Mouse (Mus musculus) stomach, embryonic 16.5 days (tissue): ENCODE results near the gene Itsn2. TPM values are rescaled to one million over a fixed set of nuclear protein-coding genes. Genes with fewer than 3 reads are reported as not detected.
"Not testable (repeated sequence)": the region's sequence is repeated elsewhere in the genome, so short reads cannot be mapped to it uniquely, and the experiment has no call there.

Experiments
- ATAC-seq: fragments of 200-750 bp; cut with Nextera tagmentation; 2 replicates; pipeline ENCODE4 v1.8.0; 2017; ENCODE audit warnings: moderate number of reproducible peaks, moderate TSS enrichment; ENCODE audit not compliant: insufficient read depth, low FRiP score
- H3K27ac ChIP-seq: fragments of 300-500 bp; sonication (generic); 2 replicates; pipeline ENCODE4 v1.5.1; 2014; ENCODE audit warnings: low read length
- H3K27me3 ChIP-seq: fragments of 300-500 bp; sonication (generic); 2 replicates; pipeline ENCODE4 v1.6.1; 2014; ENCODE audit warnings: low read length, control low read depth, mixed read lengths; ENCODE audit not compliant: control insufficient read depth, insufficient read depth
- H3K36me3 ChIP-seq: fragments of 300-500 bp; sonication (generic); 2 replicates; pipeline ENCODE4 v1.6.1; 2014; ENCODE audit warnings: low read length; ENCODE audit not compliant: control insufficient read depth, insufficient read depth
- H3K4me1 ChIP-seq: fragments of 300-500 bp; sonication (generic); 2 replicates; pipeline ENCODE4 v1.6.1; 2014; ENCODE audit warnings: low read length, control low read depth, mixed read lengths; ENCODE audit not compliant: control insufficient read depth, insufficient read depth
- H3K4me2 ChIP-seq: fragments of 300-500 bp; sonication (generic); 2 replicates; pipeline ENCODE4 v1.6.1; 2014; ENCODE audit warnings: low read depth, low read length, mixed read lengths
- H3K4me3 ChIP-seq: fragments of 300-500 bp; sonication (generic); replicated peaks from 2 replicates; pipeline ENCODE4 v1.5.1; 2014; ENCODE audit warnings: mild to moderate bottlenecking, low read length
- H3K9ac ChIP-seq: fragments of 300-500 bp; sonication (generic); 2 replicates; pipeline ENCODE4 v1.6.1; 2014; ENCODE audit warnings: low read length
- H3K9me3 ChIP-seq: fragments of 300-500 bp; sonication (generic); replicated peaks from 2 replicates; pipeline ENCODE4 v1.6.1; 2016; ENCODE audit warnings: low read length, control low read depth; ENCODE audit not compliant: control insufficient read depth
- WGBS: fragments of 180-500 bp; shearing (Covaris S2); extraction: QIAGEN DNeasy Blood & Tissue Kit; methylation state at CpG from one replicate; pipeline ENCODE4 v1.1.7; 2014; 5-methylcytosine and 5-hydroxymethylcytosine counted together
- polyA plus RNA-seq: library from polyadenylated mRNA; unstranded; fragments of >200 nt; fragmentation: Nextera tagmentation; extraction: Ambion mirVana; gene quantifications from 2 replicates; pipeline ENCODE4 v1.2.1, GENCODE M21; 2015

Gene Itsn2
- polyA plus RNA-seq, 1 experiment from 2014 or later, result 33.3 TPM

GRCm38 (mm10) chr12:4689341-4689740, 96.9 kb downstream of the Itsn2 start:
- no peak overlapping the region for H3K9ac ChIP-seq
- WGBS, result 92% methylated on average over 14 of the region's 14 CpGs
- no peak for ATAC-seq
- no peaks in the 10 kb centered on the region for H3K4me1 ChIP-seq
- no peak overlapping the region for H3K4me3 ChIP-seq
- 0 out of 2 replicates have a peak, but pooled peaks cover 6% of the 10 kb centered on the region for H3K36me3 ChIP-seq
- no peaks in the 10 kb centered on the region for H3K9me3 ChIP-seq
- H3K27me3 ChIP-seq, result no peaks in the 10 kb centered on the region
- H3K4me2 ChIP-seq, result no peak overlapping the region
- no peak overlapping the region for H3K27ac ChIP-seq

GRCm38 (mm10) chr12:4691193-4691592, 98.8 kb downstream of the Itsn2 start:
- Histone ChIP-seq H3K9ac (no peak overlapping the region), H3K9me3 (no peaks in the 10 kb centered on the region), H3K4me2 (no peak overlapping the region), H3K4me1 (no peaks in the 10 kb centered on the region), H3K27ac (no peak overlapping the region), H3K4me3 (no peak overlapping the region), H3K36me3 (0 out of 2 replicates have a peak, but pooled peaks cover 6% of the 10 kb centered on the region), H3K27me3 (no peaks in the 10 kb centered on the region)
- 84% methylated on average over 3 of the region's 3 CpGs for WGBS
- ATAC-seq, result no peak

GRCm38 (mm10) chr12:4694534-4694933, 102.1 kb downstream of the Itsn2 start:
- H3K9me3 ChIP-seq, result no peaks in the 10 kb centered on the region
- H3K4me1 ChIP-seq, result no peaks in the 10 kb centered on the region
- H3K36me3 ChIP-seq, result no peaks in the 10 kb centered on the region; the same call in 1 of the 2 replicates
- 96% methylated on average over 1 of the region's 1 CpGs for WGBS
- H3K27ac ChIP-seq, result no peak overlapping the region
- ATAC-seq, result no peak
- H3K4me3 ChIP-seq, result no peak overlapping the region
- H3K27me3 ChIP-seq, result no peaks in the 10 kb centered on the region
- H3K9ac ChIP-seq, result no peak overlapping the region
- no peak overlapping the region for H3K4me2 ChIP-seq

- H3K4me2 ChIP-seq, H3K4me3 ChIP-seq, H3K9me3 ChIP-seq, H3K4me1 ChIP-seq, ATAC-seq, H3K27me3 ChIP-seq, H3K27ac ChIP-seq, H3K9ac ChIP-seq: not testable (repeated sequence)
- peaks cover 24% of the 10 kb centered on the region; the same call in 1 of the 2 replicates for H3K36me3 ChIP-seq
- WGBS, result 30% methylated on average over 6 of the region's 6 CpGs
These were observed 113.2 kb downstream of the Itsn2 start for GRCm38 (mm10) chr12:4705626-4706025.

GRCm38 (mm10) chr12:4706175-4706574, 113.7 kb downstream of the Itsn2 start:
- peaks cover 19% of the 10 kb centered on the region; the same call in 1 of the 2 replicates for H3K36me3 ChIP-seq
- no peaks in the 10 kb centered on the region for H3K4me1 ChIP-seq
- no peak overlapping the region for H3K9ac ChIP-seq
- no peak for ATAC-seq
- no peak overlapping the region for H3K4me2 ChIP-seq
- no peaks in the 10 kb centered on the region for H3K27me3 ChIP-seq
- no peak overlapping the region for H3K4me3 ChIP-seq
- WGBS, result 93% methylated on average over 5 of the region's 5 CpGs
- no peaks in the 10 kb centered on the region for H3K9me3 ChIP-seq
- H3K27ac ChIP-seq, result no peak overlapping the region

- Histone ChIP-seq H3K27me3 (no peaks in the 10 kb centered on the region), H3K27ac (no peak overlapping the region), H3K9me3 (no peaks in the 10 kb centered on the region), H3K9ac (no peak overlapping the region), H3K4me3 (no peak overlapping the region), H3K4me2 (no peak overlapping the region), H3K4me1 (no peaks in the 10 kb centered on the region), H3K36me3 (peaks cover 15% of the 10 kb centered on the region; the same call in 1 of the 2 replicates)
- WGBS, result 83% methylated on average over 10 of the region's 10 CpGs
- ATAC-seq, result 0 out of 2 replicates have a peak, but pooled peaks have one; percentile 25
These were observed 114.5 kb downstream of the Itsn2 start for GRCm38 (mm10) chr12:4706901-4707300.

GRCm38 (mm10) chr12:4707488-4708017, 115.1 kb downstream of the Itsn2 start:
- Histone ChIP-seq H3K36me3 (peaks cover 21% of the 10 kb centered on the region; the same call in 1 of the 2 replicates), H3K4me3 (no peak overlapping the region), H3K4me1 (no peaks in the 10 kb centered on the region), H3K27ac (no peak overlapping the region), H3K9me3 (no peaks in the 10 kb centered on the region), H3K9ac (no peak overlapping the region), H3K4me2 (no peak overlapping the region), H3K27me3 (no peaks in the 10 kb centered on the region)
- ATAC-seq, result no peak
- 91% methylated on average over 14 of the region's 14 CpGs for WGBS

- Histone ChIP-seq H3K9ac (no peak overlapping the region), H3K4me2 (no peak overlapping the region), H3K27ac (no peak overlapping the region), H3K4me1 (no peaks in the 10 kb centered on the region), H3K4me3 (no peak overlapping the region), H3K36me3 (peaks cover 22% of the 10 kb centered on the region; the same call in 1 of the 2 replicates), H3K9me3 (no peaks in the 10 kb centered on the region), H3K27me3 (no peaks in the 10 kb centered on the region)
- ATAC-seq, result no peak
- WGBS, result 85% methylated on average over 4 of the region's 4 CpGs
These were observed 115.9 kb downstream of the Itsn2 start for GRCm38 (mm10) chr12:4708296-4708695.

GRCm38 (mm10) chr12:4708881-4709604, 116.6 kb downstream of the Itsn2 start:
- 76% methylated on average over 8 of the region's 8 CpGs for WGBS
- H3K4me2 ChIP-seq, result no peak overlapping the region
- H3K9me3 ChIP-seq, result no peaks in the 10 kb centered on the region
- no peak overlapping the region for H3K9ac ChIP-seq
- H3K4me1 ChIP-seq, result no peaks in the 10 kb centered on the region
- ATAC-seq, result peak; percentile 13; the same call in 1 of the 2 replicates
- H3K27ac ChIP-seq, result no peak overlapping the region
- H3K36me3 ChIP-seq, result peaks cover 22% of the 10 kb centered on the region; the same call in 1 of the 2 replicates
- H3K4me3 ChIP-seq, result no peak overlapping the region
- H3K27me3 ChIP-seq, result no peaks in the 10 kb centered on the region
